Mouse (Mus musculus) testis, adult 2 months (tissue): Measurements from ENCODE around the gene Lekr1.

Experiments
- CTCF ChIP-seq: fragments of 200-500 bp; IDR thresholded peaks from 2 replicates; pipeline ENCODE4 v1.5.1; 2012; ENCODE audit warnings: low read depth, mild to moderate bottlenecking, inconsistent platforms, low read length, moderate library complexity; ENCODE audit not compliant: control insufficient read depth, insufficient read depth, insufficient replicate concordance
- POLR2A ChIP-seq: fragments of 200-500 bp; IDR thresholded peaks from 2 replicates; pipeline ENCODE4 v1.6.1; 2012; ENCODE audit warnings: low read depth, mild to moderate bottlenecking, inconsistent platforms, low read length, moderate library complexity; ENCODE audit not compliant: control insufficient read depth

- TF ChIP-seq CTCF (no peak), POLR2A (no peak)
These were observed 7.7 kb downstream of the Lekr1 start for GRCm38 (mm10) chr3:65673725-65674124.
